Mouse (Mus musculus) kidney, embryonic 15.5 days (tissue): ENCODE results near the gene Slc7a5. TPM values are rescaled to one million over a fixed set of nuclear protein-coding genes. Genes with fewer than 3 reads are reported as not detected.

Experiments
- ATAC-seq: fragments of 200-750 bp; cut with Nextera tagmentation; replicated peaks from 2 replicates; pipeline ENCODE4 v1.8.0; 2017; ENCODE audit warnings: moderate TSS enrichment; ENCODE audit not compliant: low FRiP score
- H3K27ac ChIP-seq: fragments of 300-500 bp; sonication (generic); 2 replicates; pipeline ENCODE4 v1.5.1; 2015; ENCODE audit warnings: mild to moderate bottlenecking, inconsistent platforms
- H3K27me3 ChIP-seq: fragments of 300-500 bp; sonication (generic); 2 replicates; pipeline ENCODE4 v1.6.1; 2015; ENCODE audit warnings: inconsistent platforms
- H3K36me3 ChIP-seq: fragments of 300-500 bp; sonication (generic); 2 replicates; pipeline ENCODE4 v1.6.1; 2015; ENCODE audit warnings: inconsistent platforms
- H3K4me1 ChIP-seq: fragments of 300-500 bp; sonication (generic); 2 replicates; pipeline ENCODE4 v1.6.1; 2015; ENCODE audit warnings: inconsistent platforms
- H3K4me2 ChIP-seq: fragments of 300-500 bp; sonication (generic); 2 replicates; pipeline ENCODE4 v1.6.1; 2015; ENCODE audit warnings: moderate library complexity, mild to moderate bottlenecking, inconsistent platforms
- H3K4me3 ChIP-seq: fragments of 300-500 bp; sonication (generic); replicated peaks from 2 replicates; pipeline ENCODE4 v1.5.1; 2015; ENCODE audit warnings: mild to moderate bottlenecking, inconsistent platforms
- H3K9ac ChIP-seq: fragments of 300-500 bp; sonication (generic); 2 replicates; pipeline ENCODE4 v1.6.1; 2015; ENCODE audit warnings: mild to moderate bottlenecking, inconsistent platforms
- H3K9me3 ChIP-seq: fragments of 300-500 bp; sonication (generic); replicated peaks from 2 replicates; pipeline ENCODE4 v1.6.1; 2016; ENCODE audit warnings: inconsistent platforms
- WGBS: fragments of 180-500 bp; shearing (Covaris S2); methylation state at CpG from one replicate; pipeline ENCODE4 v1.1.7; 2015; ENCODE audit warnings: mixed read lengths; 5-methylcytosine and 5-hydroxymethylcytosine counted together
- polyA plus RNA-seq: library from polyadenylated mRNA; unstranded; fragments of >200 nt; fragmentation: Nextera tagmentation; extraction: Ambion mirVana; gene quantifications from 2 replicates; pipeline ENCODE4 v1.2.1, GENCODE M21; 2015

Gene Slc7a5
- polyA plus RNA-seq, 1 experiment from 2014 or later = 19.3 TPM

DNA sequence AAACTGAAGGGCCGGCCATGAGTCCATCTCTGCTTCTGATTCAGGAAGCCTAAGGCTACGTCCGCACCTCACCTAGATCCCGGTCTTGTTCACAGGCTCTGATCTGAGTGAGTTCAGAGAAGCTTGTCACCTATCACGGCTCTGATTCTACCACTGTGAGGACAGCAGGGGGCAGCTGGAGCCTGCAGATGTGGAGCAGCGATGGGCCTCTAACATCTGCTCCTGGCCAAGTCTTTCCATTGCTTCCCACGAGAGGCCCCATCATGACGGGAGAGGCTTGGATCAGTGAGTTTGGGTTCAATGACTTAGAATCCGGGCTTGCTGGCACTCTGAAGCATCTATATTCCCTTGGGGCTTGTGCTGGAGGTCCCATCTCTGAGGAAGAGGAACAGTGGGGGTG is 33.5 kb downstream of the Slc7a5 start:
- Histone ChIP-seq H3K4me1 (peaks cover 41% of the 10 kb centered on the region), H3K4me2 (no peak overlapping the region), H3K27me3 (0 out of 2 replicates have a peak, but pooled peaks cover 8% of the 10 kb centered on the region), H3K27ac (no peak overlapping the region; the same call in 1 of the 2 replicates), H3K4me3 (no peak overlapping the region), H3K9ac (no peak overlapping the region), H3K9me3 (no peaks in the 10 kb centered on the region), H3K36me3 (no peaks in the 10 kb centered on the region)
- peak; percentile 63; the same call in 1 of the 2 replicates for ATAC-seq
- 41% methylated on average over 9 of the region's 9 CpGs for WGBS

DNA sequence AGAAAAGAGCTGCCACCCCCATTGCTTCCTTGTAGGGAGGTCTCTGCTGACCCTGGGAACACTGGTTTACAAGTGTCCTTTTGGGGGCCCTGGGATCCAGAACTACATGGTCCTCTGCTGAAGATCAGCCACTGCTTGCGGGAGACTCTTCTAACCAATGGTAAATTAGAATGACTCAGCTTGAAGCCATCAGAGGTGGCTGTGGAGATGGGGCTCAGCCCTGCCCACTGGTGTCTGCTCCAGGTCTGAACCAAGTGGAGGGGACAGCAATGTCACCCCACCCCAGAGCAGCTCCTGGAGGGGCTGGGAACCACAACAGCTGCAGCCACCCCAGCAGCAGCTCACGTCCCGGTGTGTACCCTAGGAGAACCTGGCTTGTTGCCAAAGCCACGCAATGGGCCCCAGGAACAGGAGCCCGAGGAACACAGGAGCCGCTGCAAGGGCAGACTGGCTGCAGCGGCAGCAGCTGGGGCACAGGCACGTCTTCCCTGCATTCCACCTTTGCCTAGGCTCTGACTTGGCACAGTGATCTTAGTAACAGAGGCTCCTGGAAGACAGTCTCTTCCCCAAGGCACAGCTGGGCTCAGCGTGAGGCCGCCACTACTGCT is 35.6 kb downstream of the Slc7a5 start:
- Histone ChIP-seq H3K27me3 (0 out of 2 replicates have a peak, but pooled peaks cover 8% of the 10 kb centered on the region), H3K4me2 (no peak overlapping the region), H3K9me3 (no peaks in the 10 kb centered on the region), H3K4me1 (peaks cover 31% of the 10 kb centered on the region), H3K27ac (no peak overlapping the region), H3K4me3 (no peak overlapping the region), H3K36me3 (no peaks in the 10 kb centered on the region), H3K9ac (no peak overlapping the region)
- WGBS = 29% methylated on average over 10 of the region's 10 CpGs
- no peak for ATAC-seq

GRCm38 (mm10) chr8:121870190-121870589 is 37.3 kb downstream of the Slc7a5 start:
- H3K36me3 ChIP-seq = no peaks in the 10 kb centered on the region
- 73% methylated on average over 2 of the region's 2 CpGs for WGBS
- no peak for ATAC-seq

DNA sequence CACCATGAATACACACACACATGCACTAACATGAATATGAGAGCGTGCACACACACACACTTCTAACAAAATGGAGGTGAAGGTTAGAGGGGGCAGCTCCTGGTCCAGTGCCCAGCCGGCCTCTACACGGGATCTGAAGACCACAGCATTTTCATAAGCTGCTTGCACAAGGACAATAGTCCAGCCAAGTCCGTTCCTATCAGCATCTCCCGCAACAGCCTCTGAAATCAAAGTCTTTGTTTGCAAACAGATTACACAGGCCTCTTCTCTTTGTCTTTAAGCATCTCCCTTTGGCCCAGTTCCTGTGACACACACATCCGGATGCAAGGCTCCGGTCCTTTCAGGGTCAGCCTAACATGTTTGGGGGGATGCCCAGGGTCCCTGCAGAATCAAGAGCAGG is 38.6 kb downstream of the Slc7a5 start:
- H3K9me3 ChIP-seq = no peaks in the 10 kb centered on the region
- H3K4me1 ChIP-seq = peaks cover 9% of the 10 kb centered on the region
- WGBS = 89% methylated on average over 7 of the region's 7 CpGs
- ATAC-seq = no peak
- no peaks in the 10 kb centered on the region for H3K36me3 ChIP-seq
- no peak overlapping the region for H3K4me2 ChIP-seq
- H3K27ac ChIP-seq = no peak overlapping the region
- no peak overlapping the region for H3K9ac ChIP-seq
- 0 out of 2 replicates have a peak, but pooled peaks cover 8% of the 10 kb centered on the region for H3K27me3 ChIP-seq
- H3K4me3 ChIP-seq = no peak overlapping the region

More at GRCm38 (mm10) chr8:121870190-121870589, 37.3 kb downstream of the Slc7a5 start:
- Histone ChIP-seq H3K27ac (no peak overlapping the region), H3K9ac (no peak overlapping the region), H3K4me1 (peaks cover 22% of the 10 kb centered on the region), H3K9me3 (no peaks in the 10 kb centered on the region), H3K27me3 (0 out of 2 replicates have a peak, but pooled peaks cover 8% of the 10 kb centered on the region), H3K4me3 (no peak overlapping the region), H3K4me2 (no peak overlapping the region)

DNA sequence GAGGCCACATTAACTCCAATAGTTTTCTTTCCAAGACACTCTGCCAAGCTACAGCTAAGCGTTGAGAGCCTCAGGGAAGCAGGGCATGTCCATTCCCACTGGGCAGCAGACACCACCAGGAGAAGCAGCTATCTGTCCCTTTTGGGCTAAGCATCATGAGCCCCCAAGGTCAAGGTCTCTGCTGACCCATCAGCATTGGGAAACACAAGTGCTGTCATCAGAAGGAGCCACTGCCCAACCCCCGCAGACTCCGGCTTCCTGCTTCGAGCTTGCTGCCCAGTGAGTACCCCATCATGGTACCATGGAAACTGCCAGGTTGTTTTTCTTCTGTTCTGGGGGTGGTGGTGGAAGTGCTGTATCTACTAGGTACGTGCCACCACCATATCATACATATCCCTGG is 39.3 kb downstream of the Slc7a5 start:
- Histone ChIP-seq H3K27ac (no peak overlapping the region), H3K4me2 (no peak overlapping the region), H3K27me3 (0 out of 2 replicates have a peak, but pooled peaks cover 8% of the 10 kb centered on the region), H3K36me3 (no peaks in the 10 kb centered on the region), H3K9ac (no peak overlapping the region), H3K4me3 (no peak overlapping the region), H3K9me3 (no peaks in the 10 kb centered on the region), H3K4me1 (peaks cover 9% of the 10 kb centered on the region)
- ATAC-seq = no peak
- WGBS = 81% methylated on average over 5 of the region's 5 CpGs

GRCm38 (mm10) chr8:121865356-121865755 is 42.1 kb downstream of the Slc7a5 start:
- WGBS = 66% methylated on average over 8 of the region's 8 CpGs

DNA sequence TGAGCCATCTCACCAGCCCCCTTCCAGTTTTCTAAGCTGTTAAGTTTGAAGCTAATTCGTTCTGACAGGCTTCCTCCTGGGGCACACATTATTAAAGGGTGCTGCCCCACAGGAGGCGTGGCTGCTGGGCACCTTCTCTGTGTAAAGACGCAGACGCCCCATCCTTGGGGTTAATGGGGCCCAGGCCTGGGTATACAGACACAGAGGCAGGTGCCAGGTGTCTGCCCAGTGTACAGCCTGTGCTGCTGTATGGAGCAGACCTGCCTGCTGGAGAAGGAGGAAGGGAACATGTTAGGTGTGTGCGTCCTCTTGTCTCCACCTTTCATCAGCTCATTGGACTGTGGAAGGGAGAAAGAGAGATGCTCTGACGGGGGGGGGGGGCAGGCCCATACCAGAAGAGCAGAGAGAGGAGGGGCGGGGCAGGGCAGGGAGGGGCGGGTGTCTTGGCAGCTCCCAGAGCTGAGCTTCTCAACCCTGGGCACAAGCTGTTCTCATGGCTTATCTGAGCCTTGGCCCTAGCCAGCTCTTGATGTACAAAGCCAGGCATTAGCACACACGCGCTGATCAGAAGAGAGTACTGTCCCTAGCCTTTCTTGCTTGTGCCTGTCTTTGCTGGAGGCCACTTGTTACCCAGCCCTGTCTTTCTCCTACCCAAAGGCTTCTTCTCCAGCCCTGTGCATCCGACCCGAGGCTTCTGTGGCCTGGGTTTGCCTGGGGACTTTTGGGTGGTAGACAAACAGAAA is 45.5 kb downstream of the Slc7a5 start:
- Histone ChIP-seq H3K4me1 (peaks cover 7% of the 10 kb centered on the region), H3K4me3 (no peak overlapping the region), H3K27me3 (no peaks in the 10 kb centered on the region), H3K27ac (no peak overlapping the region), H3K36me3 (no peaks in the 10 kb centered on the region), H3K4me2 (no peak overlapping the region), H3K9ac (no peak overlapping the region), H3K9me3 (no peaks in the 10 kb centered on the region)
- ATAC-seq = no peak
- 68% methylated on average over 12 of the region's 12 CpGs for WGBS

More at GRCm38 (mm10) chr8:121865356-121865755, 42.1 kb downstream of the Slc7a5 start:
- Histone ChIP-seq H3K4me3 (no peak overlapping the region), H3K27me3 (no peaks in the 10 kb centered on the region), H3K9ac (no peak overlapping the region), H3K4me2 (no peak overlapping the region), H3K9me3 (no peaks in the 10 kb centered on the region), H3K27ac (no peak overlapping the region), H3K4me1 (no peaks in the 10 kb centered on the region), H3K36me3 (no peaks in the 10 kb centered on the region)
- ATAC-seq = no peak

DNA sequence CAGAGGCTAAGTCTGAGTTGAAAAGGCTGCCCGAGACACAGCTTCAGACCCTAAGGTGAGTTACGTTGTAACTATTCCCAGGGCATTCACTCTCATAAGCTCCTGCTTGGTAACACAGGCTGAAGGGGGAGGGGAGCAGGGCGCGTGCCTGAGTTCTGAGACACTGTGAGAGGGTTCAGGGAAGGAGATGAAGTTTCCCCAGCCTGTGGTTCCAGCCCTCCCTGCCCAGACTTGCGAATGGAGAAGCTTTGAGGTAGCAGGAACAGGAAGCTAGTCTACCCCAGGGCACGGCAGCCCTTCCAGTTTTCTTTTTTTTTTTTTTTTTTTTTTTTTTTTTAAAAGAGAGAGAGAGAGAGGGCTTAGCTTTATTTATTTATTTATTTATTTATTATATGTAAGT is 46.2 kb downstream of the Slc7a5 start:
- H3K4me2 ChIP-seq = no peak overlapping the region
- H3K27ac ChIP-seq = no peak overlapping the region
- no peak for ATAC-seq
- WGBS = 53% methylated on average over 6 of the region's 6 CpGs
- H3K9me3 ChIP-seq = no peaks in the 10 kb centered on the region
- no peaks in the 10 kb centered on the region for H3K27me3 ChIP-seq
- no peaks in the 10 kb centered on the region for H3K36me3 ChIP-seq
- H3K4me3 ChIP-seq = no peak overlapping the region
- peaks cover 9% of the 10 kb centered on the region for H3K4me1 ChIP-seq
- no peak overlapping the region for H3K9ac ChIP-seq

GRCm38 (mm10) chr8:121857747-121858146 is 49.7 kb downstream of the Slc7a5 start:
- no peaks in the 10 kb centered on the region for H3K36me3 ChIP-seq
- H3K4me3 ChIP-seq = no peak overlapping the region
- H3K27ac ChIP-seq = no peak overlapping the region
- WGBS = 68% methylated on average over 2 of the region's 2 CpGs
- H3K9ac ChIP-seq = no peak overlapping the region
- peaks cover 9% of the 10 kb centered on the region for H3K4me1 ChIP-seq
- ATAC-seq = no peak
- H3K9me3 ChIP-seq = no peaks in the 10 kb centered on the region
- H3K4me2 ChIP-seq = no peak overlapping the region
- no peaks in the 10 kb centered on the region for H3K27me3 ChIP-seq

DNA sequence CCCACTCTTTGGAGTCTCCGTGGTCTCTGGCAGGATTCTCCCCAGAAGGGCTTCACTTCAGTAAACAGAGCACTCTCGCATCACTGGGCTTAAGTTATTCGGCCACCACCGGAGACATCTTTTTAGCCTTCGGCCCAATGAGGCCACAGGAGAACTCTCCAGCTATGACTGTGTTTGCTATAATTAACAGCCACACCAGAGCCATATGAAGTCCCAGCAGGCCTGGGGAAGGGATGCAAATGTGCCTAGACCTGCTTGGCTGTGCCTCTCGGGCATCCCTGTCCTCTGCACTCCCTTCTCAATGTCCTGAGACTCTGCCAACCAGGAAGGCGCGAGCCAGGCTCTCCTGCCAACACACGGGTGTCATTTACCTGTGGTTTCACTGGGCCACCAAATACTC is 50.2 kb downstream of the Slc7a5 start:
- 51% methylated on average over 9 of the region's 9 CpGs for WGBS
- Histone ChIP-seq H3K9me3 (no peaks in the 10 kb centered on the region), H3K27ac (no peak overlapping the region), H3K27me3 (no peaks in the 10 kb centered on the region), H3K36me3 (no peaks in the 10 kb centered on the region), H3K4me3 (no peak overlapping the region), H3K4me2 (no peak overlapping the region), H3K4me1 (peaks cover 9% of the 10 kb centered on the region), H3K9ac (no peak overlapping the region)
- 0 out of 2 replicates have a peak, but pooled peaks have one; percentile 15 for ATAC-seq

GRCm38 (mm10) chr8:121856071-121856746 is 51.3 kb downstream of the Slc7a5 start:
- no peaks in the 10 kb centered on the region for H3K36me3 ChIP-seq
- no peak overlapping the region for H3K27ac ChIP-seq
- H3K4me2 ChIP-seq = no peak overlapping the region
- H3K27me3 ChIP-seq = no peaks in the 10 kb centered on the region
- ATAC-seq = no peak
- H3K4me1 ChIP-seq = peaks cover 10% of the 10 kb centered on the region
- no peak overlapping the region for H3K9ac ChIP-seq
- H3K4me3 ChIP-seq = no peak overlapping the region
- H3K9me3 ChIP-seq = no peaks in the 10 kb centered on the region
- WGBS = 75% methylated on average over 14 of the region's 14 CpGs

- H3K4me2 ChIP-seq = no peak overlapping the region
- H3K4me3 ChIP-seq = no peak overlapping the region
- H3K9me3 ChIP-seq = no peaks in the 10 kb centered on the region
- no peaks in the 10 kb centered on the region for H3K27me3 ChIP-seq
- 97% methylated on average over 2 of the region's 2 CpGs for WGBS
- no peak overlapping the region for H3K27ac ChIP-seq
- H3K4me1 ChIP-seq = peaks cover 20% of the 10 kb centered on the region
- H3K36me3 ChIP-seq = no peaks in the 10 kb centered on the region
- no peak for ATAC-seq
- no peak overlapping the region for H3K9ac ChIP-seq
Observed at GRCm38 (mm10) chr8:121853586-121853985, 53.9 kb downstream of the Slc7a5 start.
